Mouse (Mus musculus) c-Kit-positive CD71-negative TER-119-negative erythroid progenitor cells, embryonic 14.5 days (primary cell): Measurements from ENCODE around the gene Armc6.
A peak's percentile ranks its signal among the peaks of the same experiment; 100 is the strongest.

Experiments
- DNase-seq: peaks from one replicate; pipeline ENCODE4 v3.0.0-alpha.2; 2013; ENCODE audit warnings: low read depth

The Armc6 gene

GRCm38 (mm10) chr8:70194191-70194590, 40.1 kb downstream of the Armc6 start:
- DNase-seq, result no peak

GRCm38 (mm10) chr8:70193238-70193637, 41.0 kb downstream of the Armc6 start:
- DNase-seq, result no peak

- no peak for DNase-seq
Measured at GRCm38 (mm10) chr8:70188707-70189106, 45.6 kb downstream of the Armc6 start.

- no peak for DNase-seq
Measured at GRCm38 (mm10) chr8:70183194-70183593, 51.1 kb downstream of the Armc6 start.

GRCm38 (mm10) chr8:70181903-70182252, 52.4 kb downstream of the Armc6 start:
- no peak for DNase-seq

- DNase-seq, result no peak
Measured at GRCm38 (mm10) chr8:70181212-70181902, 52.9 kb downstream of the Armc6 start.

- DNase-seq, result no peak
Measured at GRCm38 (mm10) chr8:70179082-70179481, 55.2 kb downstream of the Armc6 start.

GRCm38 (mm10) chr8:70178231-70178630, 56.0 kb downstream of the Armc6 start:
- DNase-seq, result no peak

- DNase-seq, result no peak
Measured at GRCm38 (mm10) chr8:70174079-70174478, 60.2 kb downstream of the Armc6 start.

GRCm38 (mm10) chr8:70173320-70173719, 60.9 kb downstream of the Armc6 start:
- DNase-seq, result no peak

- peak; percentile 92 for DNase-seq
Measured at GRCm38 (mm10) chr8:70172043-70172681, 62.1 kb downstream of the Armc6 start, which contains the start of gene Tmem161a. Tmem161a (plus strand) TSS chr8:70172356.

GRCm38 (mm10) chr8:70171240-70171639, 63.0 kb downstream of the Armc6 start:
- no peak for DNase-seq

GRCm38 (mm10) chr8:70170748-70171147, 63.5 kb downstream of the Armc6 start:
- DNase-seq, result no peak
